ENCODE assay signal across 8 mouse cellular contexts in the genomic region with DNA sequence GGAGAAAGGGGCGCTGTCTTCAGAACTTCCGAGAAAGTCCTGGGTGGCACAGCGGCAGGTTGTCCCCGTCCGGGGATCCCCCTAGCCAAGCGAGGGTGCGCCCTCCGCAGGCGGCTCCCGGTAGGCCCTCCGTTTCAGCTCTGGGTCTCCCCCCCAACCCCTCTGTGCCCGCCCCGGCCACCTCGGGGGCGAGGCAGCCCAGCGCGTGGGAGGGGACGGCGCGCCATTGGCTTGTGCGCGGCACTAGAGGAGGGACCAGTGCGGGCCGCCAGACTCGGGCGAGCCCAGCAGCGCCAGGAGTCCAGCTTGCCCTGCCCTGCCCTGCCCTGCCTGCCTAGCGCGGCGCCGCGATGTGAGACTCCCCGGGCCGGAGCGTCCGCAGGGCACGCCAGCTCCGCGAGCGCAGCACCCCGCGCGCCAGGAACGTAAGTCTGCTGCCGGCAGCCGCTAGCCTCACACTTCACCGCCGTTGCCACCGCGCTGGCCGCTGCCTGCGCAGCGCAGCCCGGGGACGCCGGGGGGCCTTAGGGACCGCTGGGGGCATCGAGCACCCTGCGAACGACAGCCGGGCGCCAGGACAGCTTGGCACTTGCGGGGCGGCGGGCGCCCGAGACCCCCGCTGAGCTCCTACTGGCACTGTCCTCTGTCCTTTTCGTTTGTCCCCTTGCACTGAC. TPM values are rescaled to one million over a fixed set of nuclear protein-coding genes. Genes with fewer than 3 reads are reported as not detected.
DNase-seq lines count a peak whose midpoint lies in the region; ATAC-seq and TF ChIP-seq lines count a peak whose summit lies in the region.

TSS of gene Trp53i11 (plus strand) at position 226 of the 674 bp plus-strand sequence.

- DNase-seq in Patski (ENCODE audit: low read depth, low spot score), result peak; percentile 54
- peak; percentile 86 to 89 for DNase-seq in cerebellum, postnatal 14 days
- DNase-seq in frontal cortex, postnatal 36 days (ENCODE audit: low spot score in 2 of 2), result peak; percentile 66 to 76
- DNase-seq in layer of hippocampus, postnatal 14 days (ENCODE audit: low spot score in 2 of 2), result peak; percentile 70 to 72
- peak; percentile 91 for DNase-seq in lung, postnatal 14 days
- peak; percentile 80 for DNase-seq in ovary, postnatal 14 days (ENCODE audit: low spot score)
- DNase-seq in thymus, postnatal 14 days, result peak; percentile 99

- ATAC-seq in Patski, result peak; percentile 95
- peak; percentile 86 for ATAC-seq in hindbrain, embryonic 12.5 days (ENCODE audit: low FRiP score)

- CTCF ChIA-PET in Patski (lab: Charles Lee), result interaction anchor here (0.9 to 4.9 kb wide), 4 partner anchors 11 to 119 kb away, joined by 3 to 27 read pairs (median 3); no protein-coding TSS in a partner anchor

- H3K9ac ChIP-seq in hindbrain, embryonic 12.5 days, result peak within 1 kb of the TSS; percentile 99

- peaks cover 44% of the 10 kb centered on the region for H3K4me1 ChIP-seq in hindbrain, embryonic 12.5 days

- WGBS in hindbrain, embryonic 12.5 days, result under 1% methylated on average over 50 of the region's 69 CpGs

- no peaks in the 10 kb centered on the region for H3K9me3 ChIP-seq in hindbrain, embryonic 12.5 days (replicated peaks)

- no peaks in the 10 kb centered on the region for H3K27me3 ChIP-seq in Patski
- peaks cover 9% of the 10 kb centered on the region; the same call in 1 of the 2 replicates for H3K27me3 ChIP-seq in hindbrain, embryonic 12.5 days

- TF ChIP-seq CTCF in Patski (IDR thresholded peaks at IDR 0.05), result no peak

- POLR2A ChIA-PET in Patski (lab: Charles Lee), result no interaction called here

- H3K4me3 ChIP-seq in hindbrain, embryonic 12.5 days, result peak within 1 kb of the TSS; percentile 93

- H3K36me3 ChIP-seq in hindbrain, embryonic 12.5 days, result no peaks in the 10 kb centered on the region

- in situ Hi-C loops in Patski (cut with MboI; ENCODE audit: low pct_unique_long_range_greater_than_20kb), result loop anchor here (5.0 kb wide), 2 partner anchors 120 to 280 kb away; no protein-coding TSS in a partner anchor

- peak within 1 kb of the TSS; percentile 95 for H3K27ac ChIP-seq in hindbrain, embryonic 12.5 days

- H3K4me2 ChIP-seq in hindbrain, embryonic 12.5 days (replicated peaks), result peak within 1 kb of the TSS; percentile 74

RNA-seq across cellular contexts. Expression of gene Trp53i11, which starts in this region (rescaled TPM):
- 37.9 TPM for polyA plus RNA-seq in Patski (2021)
- 142 and 180 TPM in 2 replicates for polyA plus RNA-seq in hindbrain, embryonic 12.5 days (2016; fragmentation: Nextera tagmentation; extraction: Ambion mirVana)
- total RNA-seq in layer of hippocampus, postnatal 14 days (2021), result 10 to 100 TPM; 49.2 to 53.7 TPM

Comparison
In these comparisons a context has a peak if more than half of its experiments do, and no peak if none do; other contexts are left out.
1. Peak in every context shown above with its lines: DNase-seq, ATAC-seq, H3K4me3 ChIP-seq and H3K27ac ChIP-seq.